Mouse (Mus musculus) heart, postnatal 10 days (tissue): Measurements from ENCODE around the gene Gsap. TPM values are rescaled to one million over a fixed set of nuclear protein-coding genes. Genes with fewer than 3 reads are reported as not detected.
"Not testable (repeated sequence)": the region's sequence is repeated elsewhere in the genome, so short reads cannot be mapped to it uniquely, and the experiment has no call there.

ENCODE experiments used
- DNase-seq, 2 experiments: peaks; one replicate each; pipeline ENCODE4 v3.0.0; 2021
- intact Hi-C: fragments of 180-260 bp; cut with DNase I; formaldehyde crosslinking; loops from one replicate; pipeline ENCODE4 v1.15.1; 2025
- total RNA-seq, 2 experiments: library from RNA; stranded (reverse); gene quantifications; 2 replicates each; pipeline ENCODE4 v1.2.3; 2021

Gene Gsap
- total RNA-seq, 2 experiments from 2014 or later = 4.5 to 5.9 TPM

GRCm38 (mm10) chr5:21175132-21176112 lies 10.6 kb upstream of the Gsap start:
- DNase-seq = peak in 1 of 2 experiments; percentile 20

GRCm38 (mm10) chr5:21179496-21179895 lies 6.6 kb upstream of the Gsap start:
- intact Hi-C loops = no loop called here
- no peak for DNase-seq

More at GRCm38 (mm10) chr5:21175132-21176112, 10.6 kb upstream of the Gsap start:
- intact Hi-C loops = no loop called here

GRCm38 (mm10) chr5:21183046-21183445 lies 3.0 kb upstream of the Gsap start:
- DNase-seq, intact Hi-C loops: not testable (repeated sequence)

GRCm38 (mm10) chr5:21186821-21187220 lies 766 bp downstream of the Gsap start:
- no peak for DNase-seq
- intact Hi-C loops = no loop called here

GRCm38 (mm10) chr5:21188435-21188834 lies 2.4 kb downstream of the Gsap start:
- intact Hi-C loops = no loop called here

GRCm38 (mm10) chr5:21189036-21189435 lies 3.0 kb downstream of the Gsap start:
- intact Hi-C loops = no loop called here
- DNase-seq = no peak

More at GRCm38 (mm10) chr5:21188435-21188834, 2.4 kb downstream of the Gsap start:
- no peak for DNase-seq

GRCm38 (mm10) chr5:21189460-21189859 lies 3.4 kb downstream of the Gsap start:
- intact Hi-C loops = no loop called here
- no peak for DNase-seq

GRCm38 (mm10) chr5:21203504-21203903 lies 17.4 kb downstream of the Gsap start:
- intact Hi-C loops = no loop called here
- no peak for DNase-seq

- no peak for DNase-seq
- intact Hi-C loops = no loop called here
These were observed 18.1 kb downstream of the Gsap start for GRCm38 (mm10) chr5:21204157-21204556.

- DNase-seq = peak; percentile 20 to 35
- intact Hi-C loops = no loop called here
These were observed 20.0 kb downstream of the Gsap start for GRCm38 (mm10) chr5:21206014-21206413.

GRCm38 (mm10) chr5:21211406-21211805 lies 25.4 kb downstream of the Gsap start:
- intact Hi-C loops = no loop called here
- DNase-seq = no peak

GRCm38 (mm10) chr5:21212933-21213332 lies 26.9 kb downstream of the Gsap start:
- DNase-seq = no peak
- intact Hi-C loops = no loop called here

- no peak for DNase-seq
- intact Hi-C loops = no loop called here
These were observed 27.7 kb downstream of the Gsap start for GRCm38 (mm10) chr5:21213801-21214200.

GRCm38 (mm10) chr5:21217453-21218294 lies 31.6 kb downstream of the Gsap start:
- DNase-seq = no peak
- intact Hi-C loops = no loop called here

GRCm38 (mm10) chr5:21232876-21233275 lies 46.8 kb downstream of the Gsap start:
- intact Hi-C loops = no loop called here
- no peak for DNase-seq

- intact Hi-C loops = no loop called here
- no peak for DNase-seq
These were observed 58.5 kb downstream of the Gsap start for GRCm38 (mm10) chr5:21244575-21244974.

- DNase-seq = no peak
These were observed 59.2 kb downstream of the Gsap start for GRCm38 (mm10) chr5:21245241-21245640.

GRCm38 (mm10) chr5:21246794-21247193 lies 60.7 kb downstream of the Gsap start:
- intact Hi-C loops = no loop called here
- DNase-seq = no peak

More at GRCm38 (mm10) chr5:21245241-21245640, 59.2 kb downstream of the Gsap start:
- intact Hi-C loops = no loop called here

GRCm38 (mm10) chr5:21247916-21248315 lies 61.9 kb downstream of the Gsap start:
- intact Hi-C loops = no loop called here

GRCm38 (mm10) chr5:21248834-21249233 lies 62.8 kb downstream of the Gsap start:
- intact Hi-C loops = no loop called here

More at GRCm38 (mm10) chr5:21247916-21248315, 61.9 kb downstream of the Gsap start:
- DNase-seq = no peak

More at GRCm38 (mm10) chr5:21248834-21249233, 62.8 kb downstream of the Gsap start:
- no peak for DNase-seq
